Mouse (Mus musculus) ES-Bruce4 (cell line): ENCODE data around the gene St6galnac3.

Source experiments
- CTCF ChIP-seq: IDR thresholded peaks from one replicate; pipeline ENCODE4 v1.8.1; 2011; ENCODE audit warnings: low read depth, low read length
- EP300 ChIP-seq: IDR thresholded peaks from 2 replicates; pipeline ENCODE4 v1.6.1; 2011; ENCODE audit warnings: low read depth, low read length; ENCODE audit not compliant: insufficient read depth

- TF ChIP-seq CTCF (no peak), EP300 (no peak)
Measured at GRCm38 (mm10) chr3:153512545-153512944, 212.4 kb downstream of the St6galnac3 start.
